Mouse (Mus musculus): ENCODE data around the gene Tbc1d22a.

GRCm38 (mm10) chr15:86259233-86259632 is 45.0 kb downstream of the Tbc1d22a start:
- TF ChIP-seq ZC3H11A (IDR thresholded peaks at IDR 0.05; ENCODE audit: borderline replicate concordance, low read depth, low read length) (no peak), ZNF384 (IDR thresholded peaks at IDR 0.05; ENCODE audit: low read depth, low read length) (no peak), HCFC1 (IDR thresholded peaks at IDR 0.05; ENCODE audit: borderline replicate concordance, insufficient read depth, low read length) (no peak), MAFK (IDR thresholded peaks at IDR 0.05; ENCODE audit: insufficient read depth, low read depth, low read length) (no peak), CHD2 (IDR thresholded peaks at IDR 0.05; ENCODE audit: low read depth, low read length) (no peak)

Data from ES-E14 (cell line).